Mouse (Mus musculus) limb, embryonic 15.5 days (tissue): ENCODE results near the gene Exoc3l4. TPM values are rescaled to one million over a fixed set of nuclear protein-coding genes. Genes with fewer than 3 reads are reported as not detected.

ENCODE experiments used
- ATAC-seq: fragments of 200-750 bp; cut with Nextera tagmentation; 2 replicates; pipeline ENCODE4 v1.8.0; 2017; ENCODE audit warnings: low read depth, moderate TSS enrichment; ENCODE audit not compliant: insufficient number of reproducible peaks, low FRiP score, low TSS enrichment
- H3K27ac ChIP-seq: fragments of 300-500 bp; sonication (generic); 2 replicates; pipeline ENCODE4 v1.5.1; 2015; ENCODE audit warnings: moderate library complexity, mild to moderate bottlenecking, inconsistent platforms
- H3K27me3 ChIP-seq: fragments of 300-500 bp; sonication (generic); 2 replicates; pipeline ENCODE4 v1.6.1; 2015; ENCODE audit warnings: inconsistent platforms
- H3K36me3 ChIP-seq: fragments of 300-500 bp; sonication (generic); 2 replicates; pipeline ENCODE4 v1.6.1; 2015; ENCODE audit warnings: inconsistent platforms
- H3K4me1 ChIP-seq: fragments of 300-500 bp; sonication (generic); 2 replicates; pipeline ENCODE4 v1.6.1; 2015; ENCODE audit warnings: inconsistent platforms
- H3K4me2 ChIP-seq: fragments of 300-500 bp; sonication (generic); 2 replicates; pipeline ENCODE4 v1.6.1; 2015; ENCODE audit warnings: mild to moderate bottlenecking, inconsistent platforms
- H3K4me3 ChIP-seq: fragments of 300-500 bp; sonication (generic); 2 replicates; pipeline ENCODE4 v1.5.1; 2015; ENCODE audit warnings: mild to moderate bottlenecking, inconsistent platforms
- H3K9ac ChIP-seq: fragments of 300-500 bp; sonication (generic); 2 replicates; pipeline ENCODE4 v1.6.1; 2015; ENCODE audit warnings: inconsistent platforms
- H3K9me3 ChIP-seq: fragments of 300-500 bp; sonication (generic); 2 replicates; pipeline ENCODE4 v1.6.1; 2016; ENCODE audit warnings: inconsistent platforms
- WGBS: fragments of 180-500 bp; shearing (Covaris S2); methylation state at CpG from one replicate; pipeline ENCODE4 v1.1.7; 2015; 5-methylcytosine and 5-hydroxymethylcytosine counted together
- polyA plus RNA-seq: library from polyadenylated mRNA; unstranded; fragments of >200 nt; fragmentation: Nextera tagmentation; extraction: Ambion mirVana; gene quantifications from 2 replicates; pipeline ENCODE4 v1.2.1, GENCODE M21; 2015

The Exoc3l4 gene
- polyA plus RNA-seq, 1 experiment from 2014 or later = 6.4 TPM

DNA sequence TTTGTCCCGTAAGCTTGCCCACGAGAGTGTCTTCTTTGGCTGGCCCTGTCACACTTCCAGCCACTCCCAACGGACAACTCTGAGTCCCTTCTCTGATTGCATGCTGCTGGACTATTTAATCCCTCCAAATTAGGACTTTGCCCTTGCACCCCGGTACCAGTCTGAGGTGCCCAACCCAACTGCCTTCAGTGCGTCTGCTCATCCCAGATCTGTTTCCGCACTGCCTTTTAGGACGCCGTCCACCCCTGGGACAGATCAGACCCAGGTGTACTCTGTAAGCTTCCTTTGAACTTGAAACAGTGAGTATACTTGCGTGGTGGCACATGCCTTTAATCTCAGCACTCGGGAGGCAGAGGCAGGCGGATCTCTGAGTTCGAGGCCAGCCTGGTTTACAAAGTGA lies 38.0 kb upstream of the Exoc3l4 start:
- Histone ChIP-seq H3K27ac (no peak overlapping the region), H3K9me3 (no peaks in the 10 kb centered on the region), H3K9ac (0 out of 2 replicates have a peak overlapping the region, but pooled peaks have one; percentile 87), H3K4me2 (peak overlapping the region; percentile 87; the same call in 1 of the 2 replicates), H3K4me3 (peak overlapping the region; percentile 95; the same call in 1 of the 2 replicates), H3K27me3 (no peaks in the 10 kb centered on the region; the same call in 1 of the 2 replicates), H3K36me3 (no peaks in the 10 kb centered on the region), H3K4me1 (peaks cover 28% of the 10 kb centered on the region)
- ATAC-seq = no peak
- 78% methylated on average over 12 of the region's 12 CpGs for WGBS

DNA sequence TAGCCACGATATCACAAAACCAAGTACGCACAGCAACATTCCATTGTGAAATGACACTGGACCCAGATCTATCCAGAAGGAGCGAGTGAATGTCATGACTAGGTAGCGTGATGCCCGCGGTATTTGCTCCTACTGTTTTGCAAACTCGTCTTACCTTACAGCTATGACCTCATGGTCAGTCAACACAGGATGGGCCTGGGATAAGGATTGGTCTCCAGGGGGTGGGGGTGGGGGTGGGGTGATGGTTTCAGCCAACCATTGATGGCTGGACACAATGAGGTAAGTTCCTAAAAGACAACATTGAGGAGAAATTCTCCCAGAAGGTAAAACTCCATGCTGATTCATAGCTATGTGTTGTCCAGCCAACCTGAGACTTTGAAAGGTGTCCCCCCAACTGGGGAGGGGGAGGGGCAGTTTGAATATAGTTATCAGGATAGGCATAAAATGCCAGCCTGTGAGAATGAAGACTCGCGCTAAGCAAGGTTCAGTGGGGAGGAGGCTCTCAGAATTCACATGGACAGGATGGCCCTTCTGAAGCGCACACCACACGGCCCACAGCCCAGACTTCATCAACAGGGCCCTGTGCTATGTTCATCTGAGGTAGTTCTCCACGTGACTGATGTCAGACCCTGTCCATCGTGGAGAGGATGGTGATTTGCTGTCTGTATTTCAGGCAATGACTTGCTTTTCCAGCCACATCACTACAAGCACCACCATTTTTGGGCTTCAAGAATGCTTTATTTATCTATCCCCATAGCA lies 30.8 kb upstream of the Exoc3l4 start:
- WGBS = 83% methylated on average over 13 of the region's 13 CpGs
- H3K27ac ChIP-seq = 0 out of 2 replicates have a peak overlapping the region, but pooled peaks have one; percentile 28
- H3K36me3 ChIP-seq = no peaks in the 10 kb centered on the region
- H3K9ac ChIP-seq = no peak overlapping the region
- H3K4me1 ChIP-seq = peaks cover 7% of the 10 kb centered on the region
- H3K4me3 ChIP-seq = no peak overlapping the region
- no peaks in the 10 kb centered on the region for H3K9me3 ChIP-seq
- peak; percentile 35; the same call in 1 of the 2 replicates for ATAC-seq
- H3K4me2 ChIP-seq = no peak overlapping the region
- no peaks in the 10 kb centered on the region for H3K27me3 ChIP-seq

DNA sequence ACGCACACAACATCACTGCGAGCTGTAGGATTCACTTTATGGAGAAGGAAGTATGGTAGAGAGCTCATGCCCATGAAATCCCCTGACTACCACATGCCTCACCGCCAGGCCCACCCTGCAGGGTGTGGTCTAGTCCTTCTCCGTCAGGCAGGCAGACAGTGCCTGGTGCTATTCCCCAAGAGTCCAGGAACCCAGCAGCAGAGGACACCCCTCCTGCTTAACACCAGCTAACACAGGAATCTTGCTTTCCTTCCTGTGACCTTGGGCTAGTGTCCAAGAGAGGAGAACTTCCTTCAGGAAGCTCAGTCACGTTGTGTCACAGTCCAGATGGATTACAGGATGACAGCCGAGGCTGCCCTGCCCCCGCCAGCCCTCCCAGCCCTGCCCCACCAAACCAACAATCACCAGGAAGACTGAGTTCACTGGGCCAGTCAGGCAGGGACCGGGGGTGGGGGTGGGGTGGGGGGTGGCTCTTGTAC lies 30.1 kb upstream of the Exoc3l4 start:
- 0 out of 2 replicates have a peak overlapping the region, but pooled peaks have one; percentile 28 for H3K27ac ChIP-seq
- 52% methylated on average over 8 of the region's 8 CpGs for WGBS
- peak; percentile 78 for ATAC-seq
- no peak overlapping the region for H3K9ac ChIP-seq
- peaks cover 7% of the 10 kb centered on the region for H3K4me1 ChIP-seq
- H3K4me2 ChIP-seq = no peak overlapping the region
- no peaks in the 10 kb centered on the region for H3K9me3 ChIP-seq
- no peaks in the 10 kb centered on the region for H3K36me3 ChIP-seq
- H3K27me3 ChIP-seq = no peaks in the 10 kb centered on the region
- no peak overlapping the region for H3K4me3 ChIP-seq

DNA sequence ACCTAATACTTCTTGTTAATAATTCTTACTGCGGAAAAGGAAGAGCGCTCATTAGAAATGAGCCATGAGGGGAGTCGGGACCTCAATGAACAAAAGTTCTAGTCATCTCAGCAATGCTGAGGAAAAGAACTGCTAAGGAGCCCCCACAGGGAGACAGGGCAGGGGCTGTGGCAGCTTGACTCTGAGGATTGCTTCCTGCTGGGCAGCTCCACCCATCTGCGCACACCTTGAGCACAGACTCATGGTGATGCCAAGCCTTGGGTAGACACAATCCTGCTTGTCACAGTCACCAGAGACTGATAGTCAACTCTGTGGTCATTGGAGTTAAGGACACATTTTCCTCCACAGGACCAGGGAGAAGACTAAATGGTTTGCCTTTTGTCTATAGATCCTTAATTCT lies 29.7 kb upstream of the Exoc3l4 start:
- H3K27ac ChIP-seq = 0 out of 2 replicates have a peak overlapping the region, but pooled peaks have one; percentile 47
- H3K4me3 ChIP-seq = no peak overlapping the region
- 72% methylated on average over 4 of the region's 4 CpGs for WGBS
- peaks cover 7% of the 10 kb centered on the region for H3K4me1 ChIP-seq
- ATAC-seq = no peak
- no peak overlapping the region for H3K4me2 ChIP-seq
- no peaks in the 10 kb centered on the region for H3K9me3 ChIP-seq
- no peaks in the 10 kb centered on the region for H3K36me3 ChIP-seq
- no peak overlapping the region for H3K9ac ChIP-seq
- H3K27me3 ChIP-seq = no peaks in the 10 kb centered on the region

DNA sequence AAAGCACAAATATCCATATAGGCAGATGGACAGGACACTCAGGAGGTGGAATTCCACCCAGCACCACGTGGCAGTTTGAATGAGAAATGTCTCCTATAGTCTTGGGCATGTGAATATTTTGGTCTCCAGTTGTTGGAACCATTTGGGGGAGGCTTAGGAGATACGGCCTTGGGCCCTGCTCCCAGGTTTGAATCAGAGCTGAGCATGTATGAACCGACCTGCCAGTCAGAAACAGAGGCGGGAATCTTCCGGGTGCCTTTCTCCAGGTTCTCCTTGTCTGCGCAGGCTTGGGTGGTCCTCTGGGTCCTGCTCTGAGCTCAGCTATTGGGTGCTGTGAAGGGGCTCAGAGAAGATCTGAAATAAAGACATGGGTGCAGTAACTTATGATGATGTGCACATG lies 22.8 kb upstream of the Exoc3l4 start:
- H3K27ac ChIP-seq = no peak overlapping the region
- H3K36me3 ChIP-seq = no peaks in the 10 kb centered on the region
- H3K4me3 ChIP-seq = no peak overlapping the region
- no peak overlapping the region for H3K4me2 ChIP-seq
- 85% methylated on average over 6 of the region's 6 CpGs for WGBS
- no peak for ATAC-seq
- no peak overlapping the region for H3K9ac ChIP-seq
- no peaks in the 10 kb centered on the region for H3K9me3 ChIP-seq
- H3K4me1 ChIP-seq = no peaks in the 10 kb centered on the region
- 0 out of 2 replicates have a peak, but pooled peaks cover 8% of the 10 kb centered on the region for H3K27me3 ChIP-seq

DNA sequence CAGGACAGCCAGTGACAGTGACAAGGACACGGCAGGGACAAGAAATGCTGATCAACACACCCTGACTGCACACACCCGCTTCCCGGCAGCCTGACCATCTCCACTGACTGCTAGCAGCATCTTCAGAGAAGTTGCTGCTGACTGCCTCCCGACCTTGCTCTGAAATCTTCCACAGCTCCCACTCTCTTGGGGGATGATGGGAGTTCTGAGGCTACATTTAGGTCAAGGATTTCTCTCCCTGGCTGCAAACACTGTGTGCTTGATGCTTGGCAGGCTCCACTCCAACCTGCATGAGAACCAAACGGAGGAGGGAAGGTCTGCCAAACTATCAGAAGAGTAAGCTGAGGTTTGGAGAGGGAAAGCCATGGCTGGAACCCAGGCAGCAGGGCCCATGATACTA lies 19.8 kb upstream of the Exoc3l4 start:
- Histone ChIP-seq H3K9ac (no peak overlapping the region), H3K4me3 (no peak overlapping the region), H3K27me3 (peaks cover 10% of the 10 kb centered on the region; the same call in 1 of the 2 replicates), H3K27ac (no peak overlapping the region), H3K4me1 (peaks cover 5% of the 10 kb centered on the region), H3K9me3 (no peaks in the 10 kb centered on the region), H3K4me2 (no peak overlapping the region), H3K36me3 (no peaks in the 10 kb centered on the region)
- ATAC-seq = no peak
- WGBS = 63% methylated on average over 5 of the region's 5 CpGs

DNA sequence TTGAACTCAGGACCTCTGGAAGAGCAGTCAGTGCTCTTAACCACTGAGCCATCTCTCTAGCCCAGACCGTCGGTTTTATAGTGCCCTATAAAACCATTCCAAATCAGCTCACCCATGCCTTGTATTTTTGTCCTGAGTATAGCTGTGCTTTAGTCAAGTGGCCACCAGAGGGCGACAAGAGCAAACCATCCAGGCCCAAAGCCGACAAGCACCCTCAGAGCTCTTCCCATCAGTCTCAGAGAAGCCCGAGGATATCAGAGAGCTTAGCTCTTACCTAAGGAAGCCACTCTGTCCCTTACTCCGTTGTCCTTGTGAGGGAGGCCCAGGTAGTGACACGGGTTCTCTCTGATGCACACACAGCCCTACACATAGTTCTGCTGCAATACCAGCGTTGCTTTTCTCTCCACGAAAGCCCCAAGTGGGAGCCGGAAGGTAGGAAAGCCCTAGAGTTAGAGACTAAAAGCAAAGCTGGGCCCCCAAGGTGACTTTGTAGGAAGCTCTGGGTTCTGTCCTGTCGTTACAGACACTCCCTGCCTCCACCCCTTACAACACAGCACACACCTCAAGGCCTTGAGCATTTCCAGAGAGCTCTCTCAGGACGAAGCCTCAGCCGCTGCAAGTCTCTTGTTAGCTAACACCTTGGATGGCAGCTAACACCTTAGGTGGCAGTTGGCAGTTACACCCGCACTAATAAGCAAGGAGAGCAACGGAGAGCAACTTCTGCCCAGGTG lies 15.2 kb upstream of the Exoc3l4 start:
- Histone ChIP-seq H3K9me3 (no peaks in the 10 kb centered on the region), H3K27ac (no peak overlapping the region), H3K36me3 (no peaks in the 10 kb centered on the region), H3K4me3 (no peak overlapping the region), H3K4me2 (no peak overlapping the region), H3K9ac (no peak overlapping the region), H3K27me3 (peaks cover 28% of the 10 kb centered on the region), H3K4me1 (peaks cover 8% of the 10 kb centered on the region)
- 18% methylated on average over 15 of the region's 15 CpGs for WGBS
- ATAC-seq = 0 out of 2 replicates have a peak, but pooled peaks have one; percentile 42

DNA sequence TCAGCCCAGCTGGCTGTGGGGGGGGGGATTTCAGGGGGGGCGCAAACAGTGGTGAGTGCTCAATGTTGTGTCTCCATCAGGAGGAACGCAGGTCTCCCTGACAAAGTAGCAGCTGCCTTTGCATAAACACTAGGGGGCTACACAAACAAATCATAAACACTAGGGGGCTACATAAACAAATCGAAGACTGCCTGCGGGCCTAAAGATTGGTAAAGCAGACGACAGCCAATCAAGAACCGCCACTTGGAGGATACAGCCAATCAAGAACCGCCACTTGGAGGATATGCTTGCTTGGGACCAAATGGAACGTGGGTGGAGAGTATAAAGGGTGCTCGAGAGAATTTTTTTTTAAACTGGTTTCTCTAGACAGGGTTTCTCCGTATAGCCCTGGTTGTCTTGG lies 11.9 kb upstream of the Exoc3l4 start:
- H3K4me2 ChIP-seq = no peak overlapping the region
- no peak overlapping the region for H3K27ac ChIP-seq
- ATAC-seq = no peak
- H3K9ac ChIP-seq = no peak overlapping the region
- H3K4me3 ChIP-seq = no peak overlapping the region
- H3K36me3 ChIP-seq = no peaks in the 10 kb centered on the region
- 58% methylated on average over 10 of the region's 10 CpGs for WGBS
- H3K9me3 ChIP-seq = no peaks in the 10 kb centered on the region
- H3K27me3 ChIP-seq = peaks cover 51% of the 10 kb centered on the region
- H3K4me1 ChIP-seq = peaks cover 30% of the 10 kb centered on the region

DNA sequence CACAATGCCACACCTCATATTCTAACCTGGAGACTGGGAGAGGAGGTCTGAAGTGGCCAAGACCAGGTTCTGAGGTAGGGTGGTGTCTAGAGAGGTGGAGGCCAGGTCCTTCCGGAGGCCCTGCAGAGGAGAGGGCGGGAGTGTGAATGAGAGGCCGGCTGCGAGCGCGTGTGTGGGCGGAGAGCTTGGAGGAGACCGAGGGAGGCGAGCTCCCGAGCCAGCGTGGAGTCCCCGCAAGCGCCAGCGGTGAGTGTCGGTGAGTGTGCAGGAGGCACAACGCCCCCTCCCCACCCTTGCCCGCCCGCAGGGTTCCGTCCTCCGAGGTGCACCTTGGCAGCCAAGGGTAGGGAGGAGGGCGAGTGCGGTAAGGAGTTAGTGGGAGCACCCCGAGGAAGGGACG lies 10.2 kb upstream of the Exoc3l4 start, which contains the start of gene Lbhd2:
TSS of gene Lbhd2 (plus strand) at position 188 of the 400 bp plus-strand sequence.
- peak within 1 kb of the TSS; percentile 31 for H3K4me3 ChIP-seq
- ATAC-seq = no peak
- no peak within 1 kb of the TSS for H3K27ac ChIP-seq
- WGBS = 2% methylated on average over 24 of the region's 24 CpGs
- H3K36me3 ChIP-seq = no peaks in the 10 kb centered on the region
- H3K9me3 ChIP-seq = no peaks in the 10 kb centered on the region
- peak within 1 kb of the TSS; percentile 26; the same call in 1 of the 2 replicates for H3K9ac ChIP-seq
- H3K4me1 ChIP-seq = peaks cover 39% of the 10 kb centered on the region
- peak within 1 kb of the TSS; percentile 53 for H3K4me2 ChIP-seq
- peaks cover 53% of the 10 kb centered on the region for H3K27me3 ChIP-seq

DNA sequence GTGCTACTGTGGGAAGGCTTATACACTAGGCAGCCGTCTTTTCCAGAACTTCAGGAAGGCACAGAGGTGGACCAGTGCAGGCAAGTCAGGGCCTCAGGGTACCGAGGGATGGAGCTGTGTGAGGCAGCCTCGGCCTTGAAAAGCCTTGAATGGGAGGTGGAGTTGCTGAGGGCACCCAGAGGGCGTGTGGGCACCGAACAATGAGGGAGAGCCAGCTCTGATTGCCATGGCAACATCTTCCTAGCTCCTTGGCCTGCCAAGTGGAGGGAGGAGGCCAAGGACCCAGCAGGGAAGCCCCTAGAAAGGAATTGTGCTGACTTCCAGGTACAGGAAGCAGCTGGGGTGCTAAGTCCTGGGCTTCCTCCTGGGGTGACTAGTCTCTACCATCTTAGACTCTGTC lies 7.2 kb upstream of the Exoc3l4 start:
- no peak overlapping the region for H3K4me3 ChIP-seq
- peaks cover 57% of the 10 kb centered on the region for H3K4me1 ChIP-seq
- H3K9me3 ChIP-seq = no peaks in the 10 kb centered on the region
- H3K27me3 ChIP-seq = peaks cover 44% of the 10 kb centered on the region
- 33% methylated on average over 5 of the region's 5 CpGs for WGBS
- H3K27ac ChIP-seq = no peak overlapping the region
- no peak overlapping the region for H3K9ac ChIP-seq
- no peak for ATAC-seq
- no peaks in the 10 kb centered on the region for H3K36me3 ChIP-seq
- no peak overlapping the region for H3K4me2 ChIP-seq

DNA sequence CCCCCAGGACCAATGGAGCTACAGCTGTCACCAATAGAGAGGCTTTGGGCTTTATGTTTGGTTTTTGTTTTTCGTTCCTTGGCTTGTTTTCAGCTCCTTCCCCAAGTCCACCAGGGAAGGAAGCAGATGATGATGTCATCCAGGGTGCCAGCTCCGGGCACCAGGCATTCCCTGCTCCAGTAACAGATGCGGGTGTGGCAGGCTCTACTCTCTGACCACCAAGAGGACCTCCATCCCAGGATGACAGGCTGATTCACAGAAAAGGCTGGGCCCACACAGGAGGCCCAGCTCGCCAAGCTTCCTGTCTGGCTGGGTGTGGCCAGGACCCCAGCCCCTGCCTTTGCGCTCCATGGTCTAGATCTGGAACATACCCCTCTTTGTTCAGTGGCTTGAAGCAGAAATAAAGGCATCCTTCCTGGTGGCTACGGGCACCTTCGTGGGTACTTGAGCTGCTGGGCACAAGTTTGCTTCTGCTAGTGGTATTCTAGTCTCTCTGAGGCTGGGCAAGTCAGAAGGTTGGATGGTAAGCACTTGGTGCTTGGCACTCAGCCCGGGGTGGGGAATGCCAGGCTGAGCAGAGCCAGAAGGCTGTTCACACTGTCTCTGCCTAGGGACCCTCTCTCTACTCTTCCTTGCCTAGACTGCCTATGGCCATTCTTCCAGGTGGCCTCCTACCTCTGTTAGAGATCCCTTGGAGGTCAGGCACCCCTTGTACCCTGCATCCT lies 5.0 kb upstream of the Exoc3l4 start:
- ATAC-seq = no peak
- Histone ChIP-seq H3K4me2 (0 out of 2 replicates have a peak overlapping the region, but pooled peaks have one; percentile 10), H3K27ac (peak overlapping the region; percentile 84), H3K4me1 (peaks cover 56% of the 10 kb centered on the region), H3K27me3 (peaks cover 31% of the 10 kb centered on the region), H3K9me3 (no peaks in the 10 kb centered on the region), H3K4me3 (no peak overlapping the region), H3K9ac (no peak overlapping the region), H3K36me3 (no peaks in the 10 kb centered on the region)
- 64% methylated on average over 8 of the region's 8 CpGs for WGBS
